Mouse (Mus musculus) forebrain, embryonic 11.5 days (tissue): ENCODE measurements at regions not wholly inside any gene's neighbourhood (a gene's known extent, or its start where the extent isn't known, plus 50 kb on each side); places are given as distances from the start of the nearest gene placed in this dataset.
A peak's percentile ranks its signal among the peaks of the same experiment; 100 is the strongest.

ENCODE experiments used
- ATAC-seq: fragments of 200-750 bp; cut with Nextera tagmentation; replicated peaks from 2 replicates; pipeline ENCODE4 v1.8.0; 2017; ENCODE audit warnings: moderate TSS enrichment; ENCODE audit not compliant: low FRiP score
- DNase-seq: peaks from one replicate; pipeline ENCODE4 v3.0.0-alpha.2; 2017; ENCODE audit warnings: low spot score
- H3K27ac ChIP-seq: fragments of 300-500 bp; sonication (generic); 2 replicates; pipeline ENCODE4 v1.5.1; 2014; ENCODE audit warnings: low read depth, low read length
- H3K27me3 ChIP-seq: fragments of 300-500 bp; sonication (generic); 2 replicates; pipeline ENCODE4 v1.6.1; 2014; ENCODE audit warnings: mild to moderate bottlenecking, low read length, mixed read lengths; ENCODE audit not compliant: control insufficient read depth, insufficient read depth
- H3K36me3 ChIP-seq: fragments of 300-500 bp; sonication (generic); 2 replicates; pipeline ENCODE4 v1.6.1; 2014; ENCODE audit warnings: mild to moderate bottlenecking, low read length, moderate library complexity, mixed read lengths; ENCODE audit not compliant: control insufficient read depth, insufficient read depth
- H3K4me1 ChIP-seq: fragments of 300-500 bp; sonication (generic); replicated peaks from 2 replicates; pipeline ENCODE4 v1.6.1; 2014; ENCODE audit warnings: low read length, mixed read lengths; ENCODE audit not compliant: control insufficient read depth, insufficient read depth
- H3K4me2 ChIP-seq: fragments of 300-500 bp; sonication (generic); 2 replicates; pipeline ENCODE4 v1.6.1; 2014; ENCODE audit warnings: low read depth, mild to moderate bottlenecking, low read length, moderate library complexity, mixed read lengths; ENCODE audit not compliant: severe bottlenecking
- H3K4me3 ChIP-seq: fragments of 300-500 bp; sonication (generic); 2 replicates; pipeline ENCODE4 v1.5.1; 2014; ENCODE audit warnings: low read depth, low read length
- H3K9ac ChIP-seq: fragments of 300-500 bp; sonication (generic); 2 replicates; pipeline ENCODE4 v1.6.1; 2014; ENCODE audit warnings: low read length
- H3K9me3 ChIP-seq: fragments of 300-500 bp; sonication (generic); 2 replicates; pipeline ENCODE4 v1.6.1; 2016; ENCODE audit warnings: low read length, mixed read lengths; ENCODE audit not compliant: control insufficient read depth
- WGBS: fragments of 180-500 bp; shearing (Covaris S2); extraction: QIAGEN DNeasy Blood & Tissue Kit; methylation state at CpG from one replicate; pipeline ENCODE4 v1.1.7; 2014; 5-methylcytosine and 5-hydroxymethylcytosine counted together

DNA sequence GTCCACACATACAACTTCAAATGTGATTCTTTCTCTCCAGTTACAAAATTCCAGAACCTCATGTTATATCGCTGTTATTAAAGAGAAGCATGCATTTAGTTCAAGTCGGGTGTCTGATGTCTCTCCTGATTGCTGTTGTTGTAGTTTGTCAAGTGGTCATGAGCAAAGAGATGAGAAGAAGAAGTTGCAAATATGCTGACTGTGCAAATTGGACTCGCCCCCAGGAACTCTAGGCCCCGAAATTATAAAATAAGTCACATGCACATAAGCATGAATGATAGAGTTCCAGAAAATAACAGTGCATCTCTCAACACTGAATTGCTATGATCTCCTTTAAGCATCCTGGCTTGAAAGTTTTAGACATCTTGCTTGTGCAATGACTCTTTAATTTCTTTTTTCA is 53.3 kb downstream of the Kif2b start:
- H3K36me3 ChIP-seq, result no peaks in the 10 kb centered on the region
- H3K4me1 ChIP-seq, result no peaks in the 10 kb centered on the region
- H3K27ac ChIP-seq, result no peak overlapping the region
- DNase-seq (no peak), ATAC-seq (no peak)
- H3K9me3 ChIP-seq, result no peaks in the 10 kb centered on the region
- no peak overlapping the region for H3K9ac ChIP-seq
- H3K4me2 ChIP-seq, result no peak overlapping the region
- H3K4me3 ChIP-seq, result no peak overlapping the region
- no peaks in the 10 kb centered on the region for H3K27me3 ChIP-seq
- WGBS, result 95% methylated on average over 4 of the region's 4 CpGs

- ATAC-seq, result no peak
- Histone ChIP-seq H3K4me1 (no peaks in the 10 kb centered on the region), H3K27me3 (no peaks in the 10 kb centered on the region), H3K4me2 (no peak overlapping the region), H3K9ac (no peak overlapping the region), H3K4me3 (no peak overlapping the region), H3K9me3 (no peaks in the 10 kb centered on the region), H3K36me3 (no peaks in the 10 kb centered on the region), H3K27ac (no peak overlapping the region)
- WGBS, result 92% methylated on average over 2 of the region's 2 CpGs
- DNase-seq, result no peak
Measured at GRCm38 (mm10) chr11:91479236-91479635, 98.1 kb downstream of the Kif2b start.

DNA sequence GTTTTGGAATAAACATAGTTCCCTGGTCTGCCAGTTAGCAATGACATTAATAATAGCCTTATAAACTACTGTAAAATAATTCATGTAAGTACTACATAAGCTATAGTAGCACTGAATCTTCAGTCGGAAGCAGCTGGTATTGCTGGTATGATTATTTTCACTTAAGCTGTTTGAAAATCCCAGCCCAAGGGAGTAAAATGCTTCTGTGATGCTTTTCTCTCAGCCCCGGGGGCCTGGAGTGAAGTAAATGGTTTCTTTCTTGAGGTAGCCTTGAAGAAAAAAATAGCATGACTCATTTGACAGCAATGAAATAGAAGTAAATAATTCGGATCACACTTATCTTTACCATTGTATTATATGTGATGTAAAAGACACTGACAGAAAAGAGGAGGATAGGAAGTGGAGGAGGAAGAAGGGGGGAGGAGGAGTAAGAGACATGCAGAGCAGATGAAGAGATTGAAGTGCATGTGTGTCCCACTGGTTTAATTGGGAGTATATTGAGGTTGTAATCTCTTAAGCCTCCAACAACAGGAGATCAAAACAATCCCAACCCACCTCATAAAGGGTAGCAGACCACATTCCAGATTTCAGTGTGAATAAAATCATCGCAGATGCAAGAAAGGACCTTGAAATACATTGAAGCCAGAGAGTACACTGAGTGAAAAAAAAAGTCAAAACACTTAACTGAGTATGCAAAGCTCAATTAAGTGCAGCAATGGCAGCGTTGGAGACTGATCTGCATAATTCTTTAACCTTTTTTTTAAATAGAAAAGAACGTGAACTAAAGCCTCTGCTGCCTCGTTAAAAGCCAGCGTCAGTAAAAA is 113.6 kb downstream of the Kif2b start:
- H3K9ac ChIP-seq, result no peak overlapping the region
- no peak overlapping the region for H3K4me2 ChIP-seq
- no peak overlapping the region for H3K27ac ChIP-seq
- DNase-seq, result no peak
- H3K4me1 ChIP-seq, result no peaks in the 10 kb centered on the region
- H3K27me3 ChIP-seq, result no peaks in the 10 kb centered on the region
- no peak overlapping the region for H3K4me3 ChIP-seq
- H3K36me3 ChIP-seq, result no peaks in the 10 kb centered on the region
- 14% methylated on average over 8 of the region's 8 CpGs for WGBS
- peak; percentile 82 for ATAC-seq
- H3K9me3 ChIP-seq, result no peaks in the 10 kb centered on the region

DNA sequence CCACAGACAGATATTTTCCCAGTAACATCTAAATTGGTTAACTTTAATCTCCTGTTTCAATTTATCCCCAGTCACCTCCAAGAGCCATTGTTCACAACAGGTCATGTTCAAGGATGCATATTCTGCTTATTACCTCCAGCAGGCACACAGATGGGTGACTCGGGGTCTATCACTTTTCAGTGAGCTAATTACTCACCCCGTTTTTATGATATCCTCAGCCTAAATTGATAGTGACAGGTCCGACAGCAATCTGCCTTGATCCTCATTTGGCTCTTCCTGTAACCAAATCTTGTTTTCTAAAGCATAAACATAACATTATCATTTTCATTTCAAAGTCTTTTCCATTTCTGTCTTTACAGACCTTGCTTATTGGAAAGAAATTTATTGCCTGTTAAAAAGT is 115.4 kb downstream of the Kif2b start:
- Histone ChIP-seq H3K4me2 (no peak overlapping the region), H3K4me3 (no peak overlapping the region), H3K4me1 (no peaks in the 10 kb centered on the region), H3K27me3 (no peaks in the 10 kb centered on the region), H3K27ac (no peak overlapping the region), H3K9ac (no peak overlapping the region), H3K9me3 (no peaks in the 10 kb centered on the region), H3K36me3 (no peaks in the 10 kb centered on the region)
- ATAC-seq (no peak), DNase-seq (no peak)
- WGBS, result 69% methylated on average over 3 of the region's 3 CpGs

GRCm38 (mm10) chr11:91442361-91442760 is 135.0 kb downstream of the Kif2b start:
- no peak for DNase-seq
- no peaks in the 10 kb centered on the region for H3K4me1 ChIP-seq
- 88% methylated on average over 4 of the region's 4 CpGs for WGBS

GRCm38 (mm10) chr11:91432195-91432594 is 145.2 kb downstream of the Kif2b start:
- 87% methylated on average over 5 of the region's 5 CpGs for WGBS
- DNase-seq (no peak), ATAC-seq (no peak)
- Histone ChIP-seq H3K36me3 (no peaks in the 10 kb centered on the region), H3K9ac (no peak overlapping the region), H3K27ac (no peak overlapping the region), H3K9me3 (no peaks in the 10 kb centered on the region), H3K27me3 (no peaks in the 10 kb centered on the region), H3K4me2 (no peak overlapping the region), H3K4me1 (no peaks in the 10 kb centered on the region), H3K4me3 (no peak overlapping the region)

More at GRCm38 (mm10) chr11:91442361-91442760, 135.0 kb downstream of the Kif2b start:
- Histone ChIP-seq H3K9me3 (no peaks in the 10 kb centered on the region), H3K27ac (no peak overlapping the region), H3K4me2 (no peak overlapping the region), H3K9ac (no peak overlapping the region), H3K27me3 (no peaks in the 10 kb centered on the region), H3K4me3 (no peak overlapping the region), H3K36me3 (no peaks in the 10 kb centered on the region)
- ATAC-seq, result no peak

DNA sequence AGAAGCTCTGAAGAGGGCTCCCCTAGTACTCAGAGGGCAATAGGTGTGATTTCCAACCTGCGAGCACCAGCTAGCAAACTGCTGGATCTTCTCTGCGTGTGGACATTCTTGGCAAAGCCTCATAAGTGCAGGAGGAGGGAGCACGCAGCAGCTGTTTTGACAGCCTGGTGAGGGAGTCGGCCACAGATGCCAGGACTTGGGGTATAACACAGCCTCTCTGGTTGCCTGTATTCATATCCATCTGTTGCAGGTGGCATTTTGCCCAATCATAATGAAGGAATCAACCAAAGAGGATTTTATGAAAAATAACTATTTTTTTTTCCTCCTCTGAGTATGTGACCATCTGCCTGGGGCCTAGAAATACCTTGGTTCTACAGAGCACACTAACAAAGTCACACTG is 150.6 kb downstream of the Kif2b start:
- 88% methylated on average over 4 of the region's 4 CpGs for WGBS
- Histone ChIP-seq H3K4me3 (no peak overlapping the region), H3K9me3 (no peaks in the 10 kb centered on the region), H3K9ac (no peak overlapping the region), H3K27ac (no peak overlapping the region), H3K36me3 (no peaks in the 10 kb centered on the region), H3K27me3 (no peaks in the 10 kb centered on the region), H3K4me1 (no peaks in the 10 kb centered on the region), H3K4me2 (no peak overlapping the region)
- ATAC-seq, result no peak
- no peak for DNase-seq

DNA sequence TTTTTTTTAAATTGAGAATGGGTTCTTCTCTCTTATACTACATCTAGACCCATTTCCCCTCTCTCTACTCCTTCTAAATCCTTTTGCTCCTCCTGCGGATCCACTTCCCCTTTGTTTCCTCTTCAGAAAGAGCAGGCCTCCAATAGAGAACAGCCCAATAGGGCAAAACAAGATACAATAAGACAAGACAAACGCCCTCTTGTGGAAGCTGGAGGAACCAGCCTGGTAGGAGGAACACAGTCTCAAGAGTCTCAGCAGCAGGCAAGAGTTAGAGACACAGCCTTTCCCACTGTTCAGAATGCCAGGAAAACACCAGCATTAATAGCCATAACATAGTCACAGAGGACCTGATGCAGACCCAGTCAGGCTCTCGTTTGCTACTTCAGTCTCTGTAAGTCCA is 190.2 kb downstream of the Kif2b start:
- peak; percentile 54 for DNase-seq

GRCm38 (mm10) chr11:91357029-91357428 is 220.3 kb downstream of the Kif2b start:
- ATAC-seq (no peak), DNase-seq (peak; percentile 50)
- 20% methylated on average over 4 of the region's 4 CpGs for WGBS
- H3K4me1 ChIP-seq, result no peaks in the 10 kb centered on the region
- H3K27ac ChIP-seq, result no peak overlapping the region
- no peaks in the 10 kb centered on the region for H3K9me3 ChIP-seq
- H3K27me3 ChIP-seq, result no peaks in the 10 kb centered on the region
- no peak overlapping the region for H3K4me3 ChIP-seq
- no peaks in the 10 kb centered on the region for H3K36me3 ChIP-seq
- H3K4me2 ChIP-seq, result no peak overlapping the region
- H3K9ac ChIP-seq, result no peak overlapping the region

More for the DNA sequence above, 190.2 kb downstream of the Kif2b start:
- ATAC-seq, result no peak
- H3K4me2 ChIP-seq, result no peak overlapping the region
- no peak overlapping the region for H3K4me3 ChIP-seq
- no peaks in the 10 kb centered on the region for H3K4me1 ChIP-seq
- no peaks in the 10 kb centered on the region for H3K9me3 ChIP-seq
- H3K36me3 ChIP-seq, result no peaks in the 10 kb centered on the region
- no peak overlapping the region for H3K9ac ChIP-seq
- no peaks in the 10 kb centered on the region for H3K27me3 ChIP-seq
- H3K27ac ChIP-seq, result no peak overlapping the region
- 53% methylated on average over 3 of the region's 3 CpGs for WGBS
